Mouse (Mus musculus): Measurements from ENCODE around the gene Cpne5.

DNA sequence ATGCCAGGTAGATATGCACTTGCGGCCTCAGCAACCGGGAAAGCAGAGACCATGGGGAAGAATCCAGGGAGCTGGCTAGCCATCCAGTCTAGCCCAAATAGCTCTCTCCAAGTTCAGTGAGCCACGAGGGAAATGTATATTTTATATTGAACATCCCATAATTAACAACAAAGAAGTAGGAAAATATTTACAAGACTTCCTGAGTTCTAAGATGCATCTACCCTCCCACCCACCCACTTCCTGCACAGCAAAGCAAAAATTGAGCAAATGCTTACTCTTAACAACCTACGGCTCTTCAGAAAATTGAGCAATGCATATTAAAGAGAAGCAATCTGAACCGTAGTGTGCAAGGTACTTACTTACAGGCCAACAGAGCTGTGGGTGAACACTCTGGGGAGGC is 26.8 kb upstream of the Cpne5 start:
- TF ChIP-seq MAZ (IDR thresholded peaks at IDR 0.05; ENCODE audit: low read depth, low read length) (no peak), POLR2A (IDR thresholded peaks at IDR 0.05; ENCODE audit: control insufficient read depth in 1 of 2, insufficient read depth in 1 of 2, low read depth in 1 of 2, low read length in 2 of 2, poor library complexity in 1 of 2) (no peak)
